18 mouse cellular contexts compared by ENCODE assay signal in the genomic region with DNA sequence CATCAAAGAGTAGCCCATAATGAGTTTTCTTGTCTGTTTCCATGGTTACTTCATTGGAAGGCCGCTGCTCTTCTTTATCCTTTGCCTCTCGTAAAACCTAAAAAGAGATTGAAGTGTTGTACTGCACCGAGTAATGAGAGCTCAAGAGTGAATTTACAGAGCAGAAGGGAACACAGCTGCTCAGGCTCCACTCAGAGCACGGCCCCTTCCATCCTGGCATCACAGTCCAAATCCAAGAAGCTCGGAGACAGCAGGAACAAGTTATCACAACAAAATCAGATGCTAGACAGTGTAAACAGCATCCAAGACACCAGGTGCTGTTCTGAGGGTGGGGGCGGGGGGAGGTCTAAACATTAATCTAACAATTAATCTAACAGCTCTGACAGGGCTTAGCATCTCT. TPM values are rescaled to one million over a fixed set of nuclear protein-coding genes. Genes with fewer than 3 reads are reported as not detected.
A peak's percentile ranks its signal among the peaks of the same experiment; 100 is the strongest.
DNase-seq lines count a peak whose midpoint lies in the region; ATAC-seq and TF ChIP-seq lines count a peak whose summit lies in the region.
"Had no signal": no experiment of that assay in that cellular context is flagged by ENCODE, and none has a peak within 500 bp of the region (broad histone marks: within the 10 kb centered on the region; RNA-seq: fewer than 3 reads in every experiment).

No protein-coding gene starts in this region.

- H3K9ac ChIP-seq in intestine, postnatal 0 days (ENCODE audit: low read depth, low read length), result no peak overlapping the region
- no peak overlapping the region for H3K9ac ChIP-seq in intestine, embryonic 15.5 days
- H3K9ac ChIP-seq in forebrain, embryonic 12.5 days, result no peak overlapping the region; the same call in 1 of the 2 replicates
- no peak overlapping the region; the same call in 1 of the 2 replicates for H3K9ac ChIP-seq in midbrain, embryonic 14.5 days (replicated peaks; ENCODE audit: low read length)
- H3K9ac ChIP-seq: limb, embryonic 13.5 days; liver, embryonic 15.5 days; stomach, embryonic 15.5 days had no signal

- H3K4me1 ChIP-seq in intestine, postnatal 0 days (replicated peaks; ENCODE audit: control insufficient read depth, insufficient read depth, low read length), result no peaks in the 10 kb centered on the region
- H3K4me1 ChIP-seq in intestine, embryonic 15.5 days (replicated peaks), result no peaks in the 10 kb centered on the region
- peaks cover 9% of the 10 kb centered on the region for H3K4me1 ChIP-seq in forebrain, embryonic 12.5 days
- H3K4me1 ChIP-seq in midbrain, embryonic 14.5 days (ENCODE audit: control insufficient read depth, insufficient read depth, low read length), result 0 out of 2 replicates have a peak, but pooled peaks cover 2% of the 10 kb centered on the region
- H3K4me1 ChIP-seq: limb, embryonic 13.5 days; liver, embryonic 15.5 days; stomach, embryonic 15.5 days had no signal

- H3K27me3 ChIP-seq in intestine, postnatal 0 days (replicated peaks; ENCODE audit: control insufficient read depth, insufficient read depth, low read length), result no peaks in the 10 kb centered on the region
- no peaks in the 10 kb centered on the region for H3K27me3 ChIP-seq in intestine, embryonic 15.5 days (replicated peaks)
- H3K27me3 ChIP-seq in forebrain, embryonic 12.5 days, result no peaks in the 10 kb centered on the region
- H3K27me3 ChIP-seq in midbrain, embryonic 14.5 days (ENCODE audit: control insufficient read depth, insufficient read depth, low read length), result no peaks in the 10 kb centered on the region
- H3K27me3 ChIP-seq: limb, embryonic 13.5 days; liver, embryonic 15.5 days; megakaryocyte, embryonic 14.5 days; stomach, embryonic 15.5 days had no signal

- no peak for ATAC-seq in intestine, postnatal 0 days
- ATAC-seq in intestine, embryonic 15.5 days, result no peak
- peak; percentile 49; the same call in 1 of the 2 replicates for ATAC-seq in forebrain, embryonic 12.5 days (ENCODE audit: low FRiP score)
- no peak for ATAC-seq in midbrain, embryonic 14.5 days (ENCODE audit: low FRiP score, low TSS enrichment)
- ATAC-seq in erythroid progenitor cell, adult 5-6 weeks (replicated peaks; ENCODE audit: low FRiP score, poor library complexity, severe bottlenecking), result no peak

- H3K27ac ChIP-seq in intestine, postnatal 0 days (ENCODE audit: low read depth, low read length), result 0 out of 2 replicates have a peak overlapping the region, but pooled peaks have one; percentile 7
- H3K27ac ChIP-seq in intestine, embryonic 15.5 days, result no peak overlapping the region
- peak overlapping the region; percentile 78 for H3K27ac ChIP-seq in forebrain, embryonic 12.5 days
- peak overlapping the region; percentile 55 for H3K27ac ChIP-seq in midbrain, embryonic 14.5 days (replicated peaks; ENCODE audit: low read depth, low read length)
- H3K27ac ChIP-seq: limb, embryonic 13.5 days; liver, embryonic 15.5 days; stomach, embryonic 15.5 days had no signal

- H3K9me3 ChIP-seq in intestine, postnatal 0 days (ENCODE audit: control insufficient read depth), result no peaks in the 10 kb centered on the region
- H3K9me3 ChIP-seq in intestine, embryonic 15.5 days, result no peaks in the 10 kb centered on the region
- no peaks in the 10 kb centered on the region for H3K9me3 ChIP-seq in forebrain, embryonic 12.5 days
- H3K9me3 ChIP-seq in midbrain, embryonic 14.5 days (ENCODE audit: control insufficient read depth, low read length), result no peaks in the 10 kb centered on the region
- H3K9me3 ChIP-seq: limb, embryonic 13.5 days; liver, embryonic 15.5 days; megakaryocyte, embryonic 14.5 days; stomach, embryonic 15.5 days had no signal

- no peak for TF ChIP-seq CTCF in intestine, postnatal 0 days (IDR thresholded peaks at IDR 0.05; ENCODE audit: low read depth)

- DNase-seq in layer of hippocampus, adult 8-10 months (ENCODE audit: low spot score in 2 of 2), result peak; percentile 35 to 40
- no peak for DNase-seq in midbrain, embryonic 14.5 days
- no peak for DNase-seq in natural killer cell, adult 2 months (ENCODE audit: low spot score in 2 of 2)
- no peak for DNase-seq in embryo, embryonic 10 days (ENCODE audit: low spot score)
- DNase-seq: cerebellum, adult 11 months; cerebellum, postnatal 14 days; gastrocnemius, postnatal 25 days; kidney, adult 8-10 months; kidney, postnatal 4 days; lung, postnatal 10 days had no signal

- WGBS in intestine, postnatal 0 days, result 61% methylated on average over 6 of the region's 6 CpGs
- 60% methylated on average over 6 of the region's 6 CpGs for WGBS in intestine, embryonic 15.5 days
- 28% methylated on average over 6 of the region's 6 CpGs for WGBS in forebrain, embryonic 12.5 days
- 25% methylated on average over 6 of the region's 6 CpGs for WGBS in midbrain, embryonic 14.5 days

- peaks cover 76% of the 10 kb centered on the region for H3K36me3 ChIP-seq in intestine, postnatal 0 days (ENCODE audit: control insufficient read depth, insufficient read depth)
- H3K36me3 ChIP-seq in intestine, embryonic 15.5 days, result peaks cover 32% of the 10 kb centered on the region
- peaks cover 72% of the 10 kb centered on the region for H3K36me3 ChIP-seq in forebrain, embryonic 12.5 days (replicated peaks)
- peaks cover 80% of the 10 kb centered on the region for H3K36me3 ChIP-seq in midbrain, embryonic 14.5 days (ENCODE audit: control insufficient read depth, insufficient read depth, low read length)

- no peak overlapping the region for H3K4me2 ChIP-seq in intestine, postnatal 0 days (replicated peaks; ENCODE audit: low read depth)
- no peak overlapping the region for H3K4me2 ChIP-seq in intestine, embryonic 15.5 days (replicated peaks)
- H3K4me2 ChIP-seq in forebrain, embryonic 12.5 days, result no peak overlapping the region
- no peak overlapping the region for H3K4me2 ChIP-seq in midbrain, embryonic 14.5 days (ENCODE audit: low read length)
- H3K4me2 ChIP-seq: limb, embryonic 13.5 days; liver, embryonic 15.5 days; stomach, embryonic 15.5 days had no signal

- H3K4me3 ChIP-seq in intestine, postnatal 0 days (ENCODE audit: low read depth, low read length), result no peak overlapping the region
- H3K4me3 ChIP-seq in intestine, embryonic 15.5 days (replicated peaks), result no peak overlapping the region
- H3K4me3 ChIP-seq in forebrain, embryonic 12.5 days (replicated peaks), result no peak overlapping the region
- no peak overlapping the region for H3K4me3 ChIP-seq in midbrain, embryonic 14.5 days (replicated peaks; ENCODE audit: low read depth, low read length)
- H3K4me3 ChIP-seq: limb, embryonic 13.5 days; liver, embryonic 15.5 days; megakaryocyte, embryonic 14.5 days; stomach, embryonic 15.5 days had no signal

RNA-seq across cellular contexts. Expression of a gene that starts 11.5 kb away (rescaled TPM):
- 54.8 and 56.1 TPM in 2 replicates for polyA plus RNA-seq in intestine, postnatal 0 days (2015; fragmentation: Nextera tagmentation; extraction: Ambion mirVana)
- polyA plus RNA-seq in intestine, embryonic 15.5 days (2015; fragmentation: Nextera tagmentation; extraction: Ambion mirVana), result 81.4 and 83.0 TPM in 2 replicates
- polyA plus RNA-seq in forebrain, embryonic 12.5 days (2016; fragmentation: Nextera tagmentation; extraction: Ambion mirVana), result 79.0 and 81.5 TPM in 2 replicates
- 10 to 100 TPM; 32.9 to 47.7 (median 37.5) TPM for total RNA-seq in layer of hippocampus, adult 8-10 months (2022)
- 62.4 and 70.0 TPM in 2 replicates for polyA plus RNA-seq in midbrain, embryonic 14.5 days (2014; fragmentation: Nextera tagmentation; extraction: Ambion mirVana)
- total RNA-seq in erythroid progenitor cell, adult 5-6 weeks (2015; ENCODE audit: low replicate concordance), result 16.3 and 23.1 TPM in 2 replicates
- 12.0 and 34.5 TPM in 2 replicates for total RNA-seq in erythroid progenitor cell, adult 5-6 weeks (2017; ENCODE audit: low replicate concordance)

RNA-seq across cellular contexts. Expression of a gene that starts 11.6 kb away (rescaled TPM):
- 30.4 and 31.9 TPM in 2 replicates for polyA plus RNA-seq in intestine, postnatal 0 days (2015; fragmentation: Nextera tagmentation; extraction: Ambion mirVana)
- 33.5 and 39.5 TPM in 2 replicates for polyA plus RNA-seq in intestine, embryonic 15.5 days (2015; fragmentation: Nextera tagmentation; extraction: Ambion mirVana)
- 51.6 and 58.1 TPM in 2 replicates for polyA plus RNA-seq in forebrain, embryonic 12.5 days (2016; fragmentation: Nextera tagmentation; extraction: Ambion mirVana)
- total RNA-seq in layer of hippocampus, adult 8-10 months (2022), result 10 to 100 TPM; 24.5 to 37.4 (median 29.0) TPM
- polyA plus RNA-seq in midbrain, embryonic 14.5 days (2014; fragmentation: Nextera tagmentation; extraction: Ambion mirVana), result 53.4 and 68.1 TPM in 2 replicates
- total RNA-seq in erythroid progenitor cell, adult 5-6 weeks (2015; ENCODE audit: low replicate concordance), result 16.9 and 22.6 TPM in 2 replicates
- total RNA-seq in erythroid progenitor cell, adult 5-6 weeks (2017; ENCODE audit: low replicate concordance), result 5.2 and 9.6 TPM in 2 replicates

Comparison
In these comparisons a context has a peak if more than half of its experiments do, and no peak if none do; other contexts are left out.
1. DNase-seq: peak in layer of hippocampus, adult 8-10 months (2 of 2); none in midbrain, embryonic 14.5 days (single experiment), natural killer cell, adult 2 months (0 of 2) and embryo, embryonic 10 days (single experiment).